Mouse (Mus musculus) heart, postnatal 0 days (tissue): ENCODE data around the gene Cacng6.

Source experiments
- CTCF ChIP-seq: IDR thresholded peaks from 2 replicates; pipeline ENCODE4 v1.5.1; 2016; ENCODE audit warnings: antibody characterized with exemption, control low read depth, low read depth
- EP300 ChIP-seq: IDR thresholded peaks from 2 replicates; pipeline ENCODE4 v1.6.1; 2016; ENCODE audit warnings: antibody characterized with exemption, low read depth

DNA sequence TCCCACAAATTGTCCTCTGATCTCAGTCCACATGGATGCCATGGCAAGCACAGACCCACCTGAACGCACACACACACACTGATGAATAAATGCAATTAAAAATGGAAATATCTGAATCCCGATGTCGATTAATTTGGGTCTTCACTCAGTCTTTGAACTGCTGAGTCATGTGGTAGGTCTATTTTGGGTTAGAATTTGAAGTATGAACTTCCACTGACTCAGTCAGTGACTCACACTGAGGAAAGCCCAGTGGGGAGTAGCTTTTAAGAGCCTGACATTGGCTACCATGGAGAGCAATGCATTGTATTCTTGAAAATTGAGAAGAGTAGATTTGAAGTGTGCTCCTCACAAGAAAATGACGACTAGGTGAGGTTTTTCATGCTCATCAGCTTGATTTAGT, 23.0 kb downstream of the Cacng6 start:
- TF ChIP-seq CTCF: no peak
- no peak for TF ChIP-seq EP300
